Mouse (Mus musculus) forebrain, embryonic 15.5 days (tissue): Measurements from ENCODE around the gene Ccl2. TPM values are rescaled to one million over a fixed set of nuclear protein-coding genes. Genes with fewer than 3 reads are reported as not detected.

ENCODE experiments used
- ATAC-seq: fragments of 200-750 bp; cut with Nextera tagmentation; replicated peaks from 2 replicates; pipeline ENCODE4 v1.8.0; 2017; ENCODE audit warnings: mild to moderate bottlenecking, moderate TSS enrichment, moderate library complexity
- H3K27ac ChIP-seq: fragments of 300-500 bp; sonication (generic); replicated peaks from 2 replicates; pipeline ENCODE4 v1.5.1; 2015; ENCODE audit warnings: mild to moderate bottlenecking, inconsistent platforms
- H3K27me3 ChIP-seq: fragments of 300-500 bp; sonication (generic); 2 replicates; pipeline ENCODE4 v1.6.1; 2015; ENCODE audit warnings: inconsistent platforms
- H3K36me3 ChIP-seq: fragments of 300-500 bp; sonication (generic); 2 replicates; pipeline ENCODE4 v1.6.1; 2015; ENCODE audit warnings: mild to moderate bottlenecking, inconsistent platforms
- H3K4me1 ChIP-seq: fragments of 300-500 bp; sonication (generic); 2 replicates; pipeline ENCODE4 v1.6.1; 2015; ENCODE audit warnings: inconsistent platforms
- H3K4me2 ChIP-seq: fragments of 300-500 bp; sonication (generic); replicated peaks from 2 replicates; pipeline ENCODE4 v1.6.1; 2015; ENCODE audit warnings: mild to moderate bottlenecking, inconsistent platforms
- H3K4me3 ChIP-seq: fragments of 300-500 bp; sonication (generic); 2 replicates; pipeline ENCODE4 v1.5.1; 2015; ENCODE audit warnings: mild to moderate bottlenecking, inconsistent platforms
- H3K9ac ChIP-seq: fragments of 300-500 bp; sonication (generic); replicated peaks from 2 replicates; pipeline ENCODE4 v1.6.1; 2015; ENCODE audit warnings: mild to moderate bottlenecking, inconsistent platforms
- H3K9me3 ChIP-seq: fragments of 300-500 bp; sonication (generic); 2 replicates; pipeline ENCODE4 v1.6.1; 2016; ENCODE audit warnings: inconsistent platforms
- WGBS: fragments of 180-500 bp; shearing (Covaris S2); methylation state at CpG from one replicate; pipeline ENCODE4 v1.1.7; 2015; ENCODE audit warnings: mixed read lengths; 5-methylcytosine and 5-hydroxymethylcytosine counted together
- polyA plus RNA-seq: library from polyadenylated mRNA; unstranded; fragments of >200 nt; fragmentation: Nextera tagmentation; extraction: Ambion mirVana; gene quantifications from 2 replicates; pipeline ENCODE4 v1.2.1, GENCODE M21; 2015

Ccl2 gene
- polyA plus RNA-seq, result 0.17 and 0.65 TPM in 2 replicates

DNA sequence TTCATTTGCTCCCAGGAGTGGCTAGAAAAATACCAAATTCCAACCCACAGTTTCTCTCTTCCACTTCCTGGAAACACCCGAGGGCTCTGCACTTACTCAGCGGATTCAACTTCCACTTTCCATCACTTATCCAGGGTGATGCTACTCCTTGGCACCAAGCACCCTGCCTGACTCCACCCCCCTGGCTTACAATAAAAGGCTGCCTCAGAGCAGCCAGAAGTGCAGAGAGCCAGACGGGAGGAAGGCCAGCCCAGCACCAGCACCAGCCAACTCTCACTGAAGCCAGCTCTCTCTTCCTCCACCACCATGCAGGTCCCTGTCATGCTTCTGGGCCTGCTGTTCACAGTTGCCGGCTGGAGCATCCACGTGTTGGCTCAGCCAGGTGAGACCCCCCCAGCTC lies at the start of gene Ccl2:
Gene Ccl2 (plus strand): TSS at position 216 of the 400 bp plus-strand sequence.
- WGBS, result 31% methylated on average over 5 of the region's 5 CpGs
- 0 out of 2 replicates have a peak within 1 kb of the TSS, but pooled peaks have one; percentile 15 for H3K27ac ChIP-seq

DNA sequence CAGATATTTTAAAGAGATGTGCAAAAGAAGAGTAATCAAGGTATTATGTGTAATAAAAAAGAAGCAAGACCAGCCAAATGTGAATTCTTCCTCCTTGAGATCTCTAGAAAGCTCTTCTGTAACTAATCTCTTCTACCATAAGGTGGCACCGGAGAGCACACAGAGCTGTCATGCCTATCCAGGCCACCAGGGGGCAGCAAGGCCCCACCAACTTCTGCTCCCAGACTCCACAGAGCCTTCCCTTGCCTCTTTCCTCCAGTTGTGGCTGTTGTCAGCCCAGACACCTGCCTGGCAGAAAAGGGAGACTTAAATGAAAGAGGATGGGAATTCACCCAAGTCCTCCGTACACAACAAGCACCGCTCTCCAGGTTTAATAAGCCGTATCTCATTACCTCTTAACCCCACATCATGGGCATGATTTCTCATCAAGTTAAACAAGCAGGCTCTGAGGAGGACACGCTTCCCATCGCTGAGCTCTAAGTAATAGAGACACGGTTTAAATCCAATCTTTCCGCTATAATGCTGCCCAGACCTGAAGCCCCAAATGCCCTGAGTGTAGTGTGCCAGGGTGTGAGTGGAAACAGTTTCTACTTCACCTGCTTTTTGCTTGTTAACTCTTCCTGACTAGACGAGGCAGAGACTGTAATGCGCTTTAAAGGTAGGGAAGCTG lies 39.1 kb upstream of the Ccl2 start:
- H3K9me3 ChIP-seq, result no peaks in the 10 kb centered on the region
- ATAC-seq, result no peak
- no peaks in the 10 kb centered on the region for H3K36me3 ChIP-seq

More for the DNA sequence above, at the start of gene Ccl2:
- H3K4me3 ChIP-seq, result no peak within 1 kb of the TSS
- H3K27me3 ChIP-seq, result no peaks in the 10 kb centered on the region
- H3K36me3 ChIP-seq, result no peaks in the 10 kb centered on the region
- H3K4me1 ChIP-seq, result peaks cover 10% of the 10 kb centered on the region
- peak; percentile 70 for ATAC-seq
- H3K4me2 ChIP-seq, result no peak within 1 kb of the TSS
- no peak within 1 kb of the TSS for H3K9ac ChIP-seq
- no peaks in the 10 kb centered on the region for H3K9me3 ChIP-seq

DNA sequence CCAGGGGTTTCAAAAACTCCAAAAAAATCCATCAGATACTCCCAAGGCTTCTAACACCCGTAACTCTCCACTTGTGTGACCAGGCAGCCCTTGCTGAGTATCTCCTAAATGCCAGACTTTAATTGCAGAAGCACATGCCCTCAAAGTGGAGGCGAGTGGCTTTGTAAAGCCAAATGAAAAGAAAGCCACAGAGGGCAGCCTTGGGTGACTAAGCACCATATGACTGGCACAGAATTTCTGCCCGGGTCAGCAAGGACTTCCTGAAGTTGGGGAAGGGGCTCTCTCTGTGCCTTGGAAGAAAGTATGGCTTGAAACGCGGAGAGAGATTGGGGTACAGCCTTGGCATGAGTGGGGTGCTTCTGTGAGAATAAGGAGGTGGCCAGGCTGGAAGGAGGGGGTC lies 38.3 kb upstream of the Ccl2 start:
- H3K4me3 ChIP-seq, result no peak overlapping the region
- no peaks in the 10 kb centered on the region for H3K4me1 ChIP-seq
- no peak overlapping the region for H3K4me2 ChIP-seq
- WGBS, result 88% methylated on average over 5 of the region's 5 CpGs
- H3K27me3 ChIP-seq, result no peaks in the 10 kb centered on the region
- no peaks in the 10 kb centered on the region for H3K36me3 ChIP-seq
- no peak overlapping the region for H3K27ac ChIP-seq
- ATAC-seq, result no peak
- H3K9me3 ChIP-seq, result no peaks in the 10 kb centered on the region
- no peak overlapping the region for H3K9ac ChIP-seq

More for the DNA sequence above, 39.1 kb upstream of the Ccl2 start:
- H3K4me1 ChIP-seq, result no peaks in the 10 kb centered on the region
- H3K27me3 ChIP-seq, result no peaks in the 10 kb centered on the region
- H3K4me2 ChIP-seq, result no peak overlapping the region
- no peak overlapping the region for H3K4me3 ChIP-seq
- H3K27ac ChIP-seq, result no peak overlapping the region
- WGBS, result 63% methylated on average over 10 of the region's 10 CpGs
- no peak overlapping the region for H3K9ac ChIP-seq

DNA sequence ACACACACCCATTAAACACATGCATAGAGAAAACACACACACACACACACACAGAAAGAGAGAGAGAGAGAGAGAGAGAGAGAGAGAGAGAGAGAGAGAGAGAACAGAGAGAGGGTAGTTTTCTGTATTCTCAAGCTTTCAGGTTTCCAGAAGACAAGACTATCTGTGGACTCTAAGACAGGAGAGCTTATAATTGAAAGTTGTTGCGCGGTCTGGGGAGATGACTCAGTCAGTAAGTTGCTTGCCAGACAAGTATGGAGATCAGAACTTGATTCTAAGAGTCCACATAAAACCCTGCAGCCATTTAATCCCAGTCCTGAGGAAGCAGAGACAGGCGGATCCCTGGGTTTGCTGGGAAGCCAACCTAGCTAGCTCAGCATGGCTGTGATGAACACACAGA lies 36.7 kb upstream of the Ccl2 start:
- ATAC-seq, result no peak
- 82% methylated on average over 3 of the region's 3 CpGs for WGBS
- Histone ChIP-seq H3K36me3 (no peaks in the 10 kb centered on the region), H3K27me3 (no peaks in the 10 kb centered on the region), H3K4me1 (no peaks in the 10 kb centered on the region), H3K4me2 (no peak overlapping the region), H3K9ac (no peak overlapping the region), H3K4me3 (no peak overlapping the region), H3K27ac (no peak overlapping the region), H3K9me3 (no peaks in the 10 kb centered on the region)

- H3K4me3 ChIP-seq, result no peak overlapping the region
- H3K9me3 ChIP-seq, result no peaks in the 10 kb centered on the region
- H3K27me3 ChIP-seq, result no peaks in the 10 kb centered on the region
- no peaks in the 10 kb centered on the region for H3K36me3 ChIP-seq
- no peaks in the 10 kb centered on the region for H3K4me1 ChIP-seq
- no peak overlapping the region for H3K4me2 ChIP-seq
- no peak for ATAC-seq
- no peak overlapping the region for H3K9ac ChIP-seq
- no peak overlapping the region for H3K27ac ChIP-seq
- 75% methylated on average over 4 of the region's 4 CpGs for WGBS
Observed at GRCm38 (mm10) chr11:81999469-81999868, 35.9 kb upstream of the Ccl2 start.

GRCm38 (mm10) chr11:82000581-82000980 lies 34.8 kb upstream of the Ccl2 start:
- H3K36me3 ChIP-seq, result no peaks in the 10 kb centered on the region
- no peak overlapping the region for H3K4me2 ChIP-seq
- H3K4me3 ChIP-seq, result no peak overlapping the region
- H3K4me1 ChIP-seq, result no peaks in the 10 kb centered on the region
- H3K9ac ChIP-seq, result no peak overlapping the region
- H3K9me3 ChIP-seq, result no peaks in the 10 kb centered on the region
- 53% methylated on average over 5 of the region's 5 CpGs for WGBS
- no peak overlapping the region for H3K27ac ChIP-seq
- ATAC-seq, result no peak
- no peaks in the 10 kb centered on the region for H3K27me3 ChIP-seq

DNA sequence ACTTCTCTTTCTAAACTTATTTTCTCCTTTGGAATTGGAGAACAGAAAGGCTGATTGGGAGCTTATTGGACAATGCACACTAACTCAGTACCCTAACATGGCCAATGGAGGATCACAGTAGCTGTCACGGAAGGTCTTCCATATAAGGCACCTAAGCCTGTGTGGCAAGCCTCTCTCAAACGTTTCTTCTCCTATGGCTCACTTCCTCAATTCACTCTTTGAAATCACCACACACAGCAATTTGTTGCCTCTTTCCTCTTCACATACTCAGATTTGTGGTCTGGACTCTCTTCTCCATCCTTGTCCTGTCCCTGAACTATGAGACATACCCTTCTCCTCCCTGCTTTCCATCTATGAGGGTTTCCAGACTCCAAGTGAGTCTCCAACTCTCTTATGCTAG lies 30.6 kb upstream of the Ccl2 start:
- Histone ChIP-seq H3K27ac (no peak overlapping the region), H3K4me2 (no peak overlapping the region), H3K9ac (no peak overlapping the region), H3K36me3 (no peaks in the 10 kb centered on the region), H3K4me1 (no peaks in the 10 kb centered on the region), H3K9me3 (no peaks in the 10 kb centered on the region), H3K4me3 (no peak overlapping the region), H3K27me3 (no peaks in the 10 kb centered on the region)
- 79% methylated on average over 2 of the region's 2 CpGs for WGBS
- no peak for ATAC-seq

DNA sequence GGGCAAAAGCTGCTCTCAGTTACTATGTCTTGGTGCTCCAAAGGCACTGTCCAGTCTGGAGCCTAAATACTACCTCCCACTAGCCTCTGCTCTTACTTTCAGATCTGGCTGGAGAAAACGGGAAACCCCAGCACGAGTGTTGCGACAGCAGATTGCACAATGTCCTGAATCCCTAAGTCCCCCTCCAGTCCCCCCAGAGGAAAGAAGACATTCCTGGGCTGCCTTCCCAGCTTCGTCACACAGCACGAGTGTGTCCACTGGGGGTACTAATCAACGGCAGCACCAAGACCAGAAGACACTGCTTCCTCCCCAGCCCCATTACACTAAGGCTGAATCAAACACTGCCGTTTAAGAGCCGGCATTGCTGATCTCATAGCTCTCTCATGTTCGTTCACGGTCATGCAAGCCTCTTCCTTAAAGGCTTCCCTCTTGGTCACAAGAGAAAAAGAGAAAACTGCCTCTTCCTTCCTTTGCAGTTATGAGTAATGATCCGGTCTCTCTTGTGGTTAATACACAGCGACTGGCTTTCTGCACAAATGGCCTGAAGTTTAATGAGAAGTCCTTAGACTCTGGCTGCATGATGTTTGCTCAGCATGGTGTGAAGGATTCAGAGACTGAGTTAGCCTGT lies 28.5 kb upstream of the Ccl2 start:
- H3K9ac ChIP-seq, result no peak overlapping the region
- no peaks in the 10 kb centered on the region for H3K27me3 ChIP-seq
- ATAC-seq, result no peak
- 55% methylated on average over 12 of the region's 12 CpGs for WGBS
- H3K36me3 ChIP-seq, result no peaks in the 10 kb centered on the region
- H3K4me3 ChIP-seq, result no peak overlapping the region
- H3K9me3 ChIP-seq, result no peaks in the 10 kb centered on the region
- no peak overlapping the region; the same call in 1 of the 2 replicates for H3K27ac ChIP-seq
- H3K4me2 ChIP-seq, result no peak overlapping the region
- no peaks in the 10 kb centered on the region for H3K4me1 ChIP-seq

GRCm38 (mm10) chr11:82010115-82010514 lies 25.3 kb upstream of the Ccl2 start:
- H3K4me2 ChIP-seq, result no peak overlapping the region
- no peak overlapping the region for H3K9ac ChIP-seq
- no peak overlapping the region for H3K27ac ChIP-seq
- ATAC-seq, result no peak
- no peak overlapping the region for H3K4me3 ChIP-seq
- no peaks in the 10 kb centered on the region for H3K36me3 ChIP-seq
- no peaks in the 10 kb centered on the region for H3K27me3 ChIP-seq
- WGBS, result 92% methylated on average over 3 of the region's 3 CpGs
- H3K9me3 ChIP-seq, result no peaks in the 10 kb centered on the region
- no peaks in the 10 kb centered on the region for H3K4me1 ChIP-seq

DNA sequence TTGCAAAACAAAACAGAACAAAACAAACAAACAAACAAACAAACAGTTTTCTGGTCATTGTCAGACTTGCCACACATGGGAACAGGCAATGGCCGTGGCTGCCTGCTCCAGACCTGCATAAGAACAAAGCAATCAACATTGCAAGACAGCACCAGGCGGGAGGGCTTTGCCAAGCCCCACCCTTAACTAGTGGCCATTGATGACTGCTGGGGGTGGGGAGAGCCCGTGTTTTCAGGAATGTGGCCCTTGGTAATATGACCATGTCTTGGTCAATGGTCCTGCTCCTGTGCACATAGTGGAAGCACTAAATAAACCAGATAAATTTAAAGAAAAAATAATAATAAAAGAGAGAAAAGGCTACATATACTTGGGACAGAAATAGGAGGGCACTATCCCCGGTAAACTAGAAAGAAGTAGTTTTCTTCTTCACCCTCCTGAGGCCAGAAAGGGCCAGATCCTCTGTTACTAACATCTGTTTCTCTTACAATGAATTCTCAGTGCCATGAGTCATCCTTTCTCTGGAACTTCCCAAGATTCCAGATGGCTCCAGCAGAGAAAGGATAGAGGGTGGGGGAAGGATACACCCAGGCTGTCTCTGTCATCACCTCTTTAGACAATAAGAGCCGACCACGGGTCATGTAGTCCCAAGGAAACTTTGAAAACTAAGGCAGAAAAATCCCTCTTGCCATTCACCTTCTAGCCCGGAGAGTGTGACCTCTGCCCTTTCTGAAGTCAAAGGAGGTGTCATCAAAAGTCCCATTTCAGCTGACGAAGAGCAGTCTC lies 23.8 kb upstream of the Ccl2 start:
- 67% methylated on average over 8 of the region's 8 CpGs for WGBS
- H3K9ac ChIP-seq, result no peak overlapping the region
- no peak for ATAC-seq
- no peak overlapping the region for H3K4me3 ChIP-seq
- H3K9me3 ChIP-seq, result no peaks in the 10 kb centered on the region
- H3K27me3 ChIP-seq, result no peaks in the 10 kb centered on the region
- H3K27ac ChIP-seq, result no peak overlapping the region
- no peaks in the 10 kb centered on the region for H3K36me3 ChIP-seq
- no peaks in the 10 kb centered on the region for H3K4me1 ChIP-seq
- H3K4me2 ChIP-seq, result no peak overlapping the region

GRCm38 (mm10) chr11:82013756-82014155 lies 21.6 kb upstream of the Ccl2 start:
- 57% methylated on average over 1 of the region's 1 CpGs for WGBS

GRCm38 (mm10) chr11:82015066-82015465 lies 20.3 kb upstream of the Ccl2 start:
- Histone ChIP-seq H3K36me3 (no peaks in the 10 kb centered on the region), H3K9me3 (no peaks in the 10 kb centered on the region), H3K4me3 (no peak overlapping the region), H3K9ac (no peak overlapping the region), H3K27me3 (no peaks in the 10 kb centered on the region), H3K27ac (no peak overlapping the region), H3K4me1 (no peaks in the 10 kb centered on the region), H3K4me2 (no peak overlapping the region)
- no peak for ATAC-seq
- WGBS, result 79% methylated on average over 2 of the region's 2 CpGs

More at GRCm38 (mm10) chr11:82013756-82014155, 21.6 kb upstream of the Ccl2 start:
- Histone ChIP-seq H3K4me1 (no peaks in the 10 kb centered on the region), H3K27me3 (no peaks in the 10 kb centered on the region), H3K36me3 (no peaks in the 10 kb centered on the region), H3K9ac (no peak overlapping the region), H3K9me3 (no peaks in the 10 kb centered on the region), H3K4me2 (no peak overlapping the region), H3K27ac (no peak overlapping the region), H3K4me3 (no peak overlapping the region)
- ATAC-seq, result no peak
